Mouse (Mus musculus): Measurements from ENCODE around the gene Tmco2.

GRCm38 (mm10) chr4:121109126-121109525 lies at the start of gene Tmco2:
- TF ChIP-seq CTCF (IDR thresholded peaks at IDR 0.05; ENCODE audit: low read depth) (no peak), EP300 (optimal IDR thresholded peaks at IDR 0.05) (no peak)
